Mouse (Mus musculus): Measurements from ENCODE around the gene St6galnac5. TPM values are rescaled to one million over a fixed set of nuclear protein-coding genes. Genes with fewer than 3 reads are reported as not detected.

Gene St6galnac5
- polyA plus RNA-seq, 2 experiments from 2014 or later, result 0.40 TPM; not detected in 1

- peak; percentile 78 for ATAC-seq
These were observed 69.6 kb downstream of the St6galnac5 start for GRCm38 (mm10) chr3:152912216-152913101.

DNA sequence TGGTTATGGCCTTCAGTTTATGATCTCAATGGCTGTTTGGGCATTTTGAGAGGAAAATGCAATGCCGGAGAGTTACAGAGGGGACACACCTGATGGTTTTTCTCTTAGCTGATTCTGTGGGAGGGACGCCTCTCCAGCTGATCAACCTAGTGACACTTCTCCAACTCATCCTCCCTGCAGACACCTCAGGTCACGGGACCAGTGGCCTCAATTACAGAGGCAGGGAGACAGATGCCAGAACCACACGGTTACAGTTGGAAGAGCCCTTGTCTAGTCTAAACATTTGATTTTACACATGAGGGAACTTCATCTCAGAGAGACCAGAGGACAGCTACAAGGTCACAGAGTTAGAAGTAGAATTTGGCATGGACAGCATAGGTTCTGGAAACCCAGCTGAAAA is 70.5 kb downstream of the St6galnac5 start:
- no peak for ATAC-seq

GRCm38 (mm10) chr3:152907683-152908082 is 74.4 kb downstream of the St6galnac5 start:
- ATAC-seq, result no peak

- ATAC-seq, result no peak
These were observed 75.0 kb downstream of the St6galnac5 start for GRCm38 (mm10) chr3:152907087-152907486.

GRCm38 (mm10) chr3:152905800-152906199 is 76.2 kb downstream of the St6galnac5 start:
- no peak for ATAC-seq

DNA sequence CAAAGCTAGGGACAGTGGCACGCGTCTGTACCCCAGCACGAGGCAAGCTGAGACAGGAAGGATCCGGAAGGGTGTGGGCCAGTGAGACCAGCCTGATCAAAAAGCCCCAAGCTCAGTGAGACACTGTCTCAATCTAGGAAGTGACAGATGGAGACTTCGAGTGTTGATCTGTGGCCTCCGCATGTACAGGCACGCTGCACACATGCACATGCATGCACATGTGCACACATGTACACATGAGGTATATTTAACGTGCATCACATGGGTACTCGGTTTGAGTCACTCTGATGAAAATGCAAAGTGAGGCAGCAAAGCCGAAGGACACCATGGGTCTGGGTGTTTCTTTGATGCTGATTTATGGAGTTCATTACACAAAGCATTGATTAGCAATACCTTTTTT is 77.0 kb downstream of the St6galnac5 start:
- ATAC-seq, result no peak

DNA sequence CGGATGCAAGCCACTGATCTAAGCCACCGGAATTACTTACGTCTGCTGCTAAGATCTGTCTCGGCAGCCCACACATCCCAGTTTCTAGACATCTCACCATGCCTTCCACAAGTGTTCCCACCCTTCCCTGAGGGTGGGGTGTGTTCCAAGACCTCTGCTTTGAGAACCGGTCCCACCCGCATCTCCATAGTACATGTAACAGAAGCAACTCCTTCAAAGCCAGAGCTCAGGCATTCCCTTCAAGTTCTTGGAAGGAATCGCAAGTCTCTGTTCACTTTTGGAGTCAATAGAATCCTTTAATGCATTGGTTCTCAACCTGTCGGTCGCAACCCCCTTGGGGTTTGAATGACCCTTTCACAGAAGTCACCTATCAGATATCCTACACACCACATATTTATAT is 83.1 kb downstream of the St6galnac5 start:
- no peak for ATAC-seq

DNA sequence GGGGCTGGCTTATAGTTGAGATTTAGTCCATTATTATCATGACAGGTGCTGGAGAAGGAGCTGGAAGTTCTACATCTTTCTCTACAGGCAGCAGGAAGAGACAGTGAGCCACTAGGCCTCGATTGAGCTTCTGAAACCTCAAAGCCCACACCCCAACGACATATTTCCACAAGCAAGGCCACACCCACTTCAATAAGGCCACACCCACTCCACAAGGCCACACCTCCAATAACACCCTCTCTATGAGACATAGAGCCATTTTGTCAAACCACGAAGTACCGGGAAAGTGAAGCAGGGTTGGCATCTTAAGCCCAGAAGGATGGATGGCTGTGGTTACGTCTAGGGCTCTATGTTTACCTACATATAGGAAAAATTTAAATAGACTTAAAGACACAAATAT is 84.8 kb downstream of the St6galnac5 start:
- no peak for ATAC-seq

GRCm38 (mm10) chr3:152896111-152896510 is 85.9 kb downstream of the St6galnac5 start:
- ATAC-seq, result no peak

DNA sequence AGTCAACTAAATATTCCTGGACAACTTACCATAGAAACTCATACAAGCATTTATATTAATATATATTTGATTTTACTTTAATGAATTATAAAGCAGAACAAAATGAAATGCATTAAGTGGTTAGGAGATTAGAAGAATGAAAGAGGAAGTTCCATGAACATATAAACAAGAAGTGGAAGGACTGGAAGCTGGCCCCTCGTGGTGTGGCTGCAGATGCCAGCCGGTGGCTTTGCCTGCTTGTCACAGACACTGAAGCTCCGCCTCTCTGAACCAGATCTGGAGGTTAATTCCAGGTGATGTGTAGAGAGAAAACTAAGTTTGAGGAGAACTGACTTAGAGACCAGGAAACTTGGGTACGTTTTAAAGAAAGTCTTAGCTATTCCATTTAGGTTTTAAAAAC is 87.1 kb downstream of the St6galnac5 start:
- ATAC-seq, result no peak

DNA sequence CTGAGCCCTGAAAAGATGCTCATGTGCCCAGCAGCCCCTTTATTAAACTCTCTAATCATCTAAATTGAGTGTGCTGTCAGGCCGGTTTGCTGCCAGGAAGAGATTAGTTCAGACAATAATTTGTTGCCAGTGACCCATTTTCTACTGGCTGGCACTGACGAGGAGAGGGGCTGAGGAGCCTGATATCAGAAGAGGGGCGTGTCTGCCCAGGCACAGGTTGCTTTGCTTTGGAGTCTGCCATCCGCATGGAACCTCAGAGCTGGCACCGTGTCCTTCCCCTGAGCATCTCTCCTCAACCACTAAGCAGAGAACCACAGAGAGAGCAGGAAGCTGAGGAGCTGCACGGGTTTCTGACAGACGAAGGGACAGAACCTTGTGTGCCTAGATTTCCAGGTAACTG is 93.9 kb downstream of the St6galnac5 start:
- no peak for ATAC-seq

DNA sequence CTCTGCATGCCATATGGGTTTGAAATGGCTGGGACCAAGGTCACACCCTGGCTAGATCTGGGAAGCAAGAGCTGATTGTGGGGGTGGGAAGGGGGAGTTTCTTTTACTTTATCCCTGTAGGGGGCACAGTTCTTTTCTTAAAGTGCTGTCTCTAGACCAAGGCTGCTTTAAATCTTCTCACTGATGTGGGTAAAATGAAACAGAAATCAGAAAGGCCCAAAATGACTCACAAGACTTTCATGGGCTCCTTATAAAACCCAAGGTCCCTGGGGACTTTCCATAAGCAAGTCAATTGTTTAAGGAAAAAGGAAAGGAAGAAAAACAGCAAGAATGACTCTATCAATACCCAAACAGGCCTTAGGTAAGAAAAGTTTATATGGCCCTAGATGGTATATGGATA is 95.3 kb downstream of the St6galnac5 start:
- ATAC-seq, result peak; percentile 49

- ATAC-seq, result no peak
These were observed 98.5 kb downstream of the St6galnac5 start for GRCm38 (mm10) chr3:152883556-152883955.

GRCm38 (mm10) chr3:152881706-152882105 is 100.3 kb downstream of the St6galnac5 start:
- ATAC-seq, result no peak

DNA sequence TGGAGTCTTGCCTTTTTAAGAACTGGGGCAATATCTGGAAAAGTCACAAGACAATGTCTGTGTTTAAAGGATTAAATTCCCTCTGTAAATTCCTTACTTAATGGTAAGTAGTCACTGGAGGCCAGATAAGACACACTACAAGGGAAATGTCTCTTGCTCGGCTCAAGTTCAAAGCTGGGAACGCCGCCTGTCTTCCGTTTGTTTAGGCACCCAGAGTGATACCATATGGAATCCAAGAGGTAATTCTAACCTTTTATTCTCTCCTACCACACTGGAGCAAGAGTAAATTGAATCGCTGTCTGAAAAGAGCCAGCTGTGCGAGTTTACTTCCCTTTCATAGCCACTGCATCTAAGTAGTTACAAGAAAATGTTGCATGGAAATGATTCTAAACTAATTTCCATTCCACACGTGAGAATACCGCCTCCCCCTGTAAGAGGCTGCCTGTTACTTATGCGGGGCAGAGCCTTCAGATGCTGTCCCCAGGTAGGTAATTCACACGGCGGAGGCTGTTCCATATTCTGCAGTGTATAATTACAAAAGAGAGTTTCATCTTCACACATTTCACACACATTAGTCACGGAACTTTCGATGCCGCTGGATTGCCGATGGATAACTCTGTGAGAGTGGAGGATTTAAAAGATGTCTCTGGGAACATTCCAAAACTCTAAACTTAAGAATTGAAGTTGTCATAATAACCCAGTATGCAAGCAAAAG is 101.8 kb downstream of the St6galnac5 start:
- ATAC-seq, result no peak

GRCm38 (mm10) chr3:152875723-152876290 is 106.2 kb downstream of the St6galnac5 start:
- ATAC-seq, result no peak

DNA sequence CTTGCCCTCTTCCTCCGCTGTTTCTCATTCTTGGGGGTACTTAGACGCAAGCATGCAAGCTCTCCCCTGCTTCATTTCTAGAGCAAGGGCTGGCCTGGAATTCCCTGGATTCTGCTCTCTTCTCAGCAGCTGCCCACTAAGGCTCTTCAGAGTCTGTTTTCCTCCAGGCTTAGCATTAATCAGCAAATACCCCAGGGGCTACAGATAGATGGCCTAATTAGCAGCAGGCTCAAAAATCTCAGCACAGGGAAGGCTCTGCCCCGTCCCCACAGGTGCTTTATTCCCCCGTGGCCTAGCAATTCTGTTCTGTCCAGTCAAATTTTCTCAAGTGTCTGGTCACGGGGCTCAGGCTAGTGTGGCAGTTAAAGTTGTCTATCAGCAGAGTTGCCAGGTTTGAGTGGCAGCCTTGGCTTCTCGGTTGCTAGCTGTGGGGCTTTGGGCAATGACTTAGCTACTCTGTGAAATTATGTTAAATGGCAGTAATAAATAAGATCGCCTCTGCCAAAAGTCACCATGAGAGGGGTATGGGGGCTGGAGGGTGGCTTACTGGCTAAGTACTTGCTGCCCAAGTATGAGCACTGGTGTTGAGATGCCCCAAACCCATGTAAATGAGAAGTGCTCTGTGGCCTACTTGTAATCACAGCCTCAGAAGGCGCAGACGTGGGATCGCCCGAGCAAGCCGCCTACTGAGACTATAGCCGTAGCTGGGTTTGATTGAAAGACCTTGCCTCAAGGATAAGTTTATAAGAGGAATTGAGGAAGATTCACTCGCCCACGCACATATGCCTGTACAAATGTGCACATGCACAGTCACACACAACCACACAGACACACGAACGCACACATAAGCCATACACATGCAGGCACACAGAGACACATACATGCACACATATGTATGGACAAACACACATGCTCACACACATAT is 107.4 kb downstream of the St6galnac5 start:
- ATAC-seq, result no peak

GRCm38 (mm10) chr3:152872596-152872995 is 109.5 kb downstream of the St6galnac5 start:
- ATAC-seq, result no peak

GRCm38 (mm10) chr3:152872054-152872453 is 110.0 kb downstream of the St6galnac5 start:
- no peak for ATAC-seq

GRCm38 (mm10) chr3:152867654-152868525 is 114.2 kb downstream of the St6galnac5 start:
- ATAC-seq, result no peak

Data from activated CD4-positive, CD25-positive, alpha-beta regulatory T cell, adult 4 months (primary cell).